Mouse (Mus musculus) T-helper 1 cell (primary cell): ENCODE results near the gene Pde9a.

Experiments used
- in situ Hi-C: fragments of 300-600 bp; cut with MboI, MseI; formaldehyde crosslinking; loops from one replicate; pipeline ENCODE4 v1.15.1; 2025; ENCODE audit warnings: high pct_unique_total_duplicates

Gene Pde9a

DNA sequence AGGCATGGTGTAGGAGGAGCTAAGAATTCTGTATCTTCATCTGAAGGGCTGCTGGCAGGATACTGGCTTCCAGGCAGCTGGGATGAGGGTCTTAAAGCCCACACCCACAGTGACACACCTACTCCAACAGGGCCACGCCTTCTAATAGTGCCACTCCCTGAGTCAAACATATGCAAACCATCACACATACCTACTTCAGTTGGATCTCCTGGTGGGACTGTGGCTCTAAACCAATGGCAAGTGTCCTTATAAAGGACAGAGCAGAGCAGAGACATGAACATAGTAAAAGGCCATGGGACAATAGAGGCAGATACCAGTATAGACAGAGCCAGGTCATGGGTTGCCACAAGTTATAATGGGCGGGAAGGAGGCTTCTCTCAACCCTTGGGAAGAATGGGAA is 76.5 kb downstream of the Pde9a start:
- in situ Hi-C loops: no loop called here

DNA sequence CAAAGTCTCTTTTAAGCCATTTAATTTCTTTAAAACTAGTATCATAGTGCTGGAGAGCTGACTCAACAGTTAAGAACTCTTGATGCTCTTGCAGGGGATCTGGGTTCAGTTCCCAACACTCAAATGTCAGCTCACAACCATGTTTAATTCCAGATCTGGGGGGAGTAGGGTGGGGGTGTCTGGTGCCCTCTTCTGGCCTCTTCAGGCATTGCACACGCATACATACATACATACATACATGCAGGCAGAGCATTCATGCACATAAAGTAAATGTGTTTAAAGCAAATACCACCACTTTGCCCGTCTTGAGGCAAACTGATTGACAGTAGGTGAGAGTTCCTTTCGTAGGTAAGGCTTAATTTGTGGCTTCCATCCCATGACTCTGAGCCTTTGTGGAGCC is 80.8 kb downstream of the Pde9a start:
- in situ Hi-C loops: no loop called here

DNA sequence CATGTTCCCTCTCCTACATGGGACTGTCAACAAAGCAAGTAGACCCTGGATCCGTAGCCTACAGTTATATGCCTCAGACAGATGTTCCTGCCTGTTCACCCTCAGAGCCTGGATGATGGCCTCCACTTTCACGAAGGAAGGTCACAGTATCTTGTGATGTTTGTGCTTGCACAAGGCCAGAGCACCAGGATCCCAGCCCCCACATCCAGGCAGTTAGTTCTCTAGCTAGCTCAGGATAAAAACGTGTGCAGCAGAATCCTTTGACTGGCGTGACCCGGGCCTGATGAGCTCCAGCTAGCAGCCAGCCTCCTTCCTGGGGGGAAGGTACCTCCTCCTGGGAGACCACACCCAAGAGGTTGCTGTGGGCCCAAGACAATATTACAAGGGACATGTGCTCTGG is 82.5 kb downstream of the Pde9a start:
- in situ Hi-C loops: no loop called here

DNA sequence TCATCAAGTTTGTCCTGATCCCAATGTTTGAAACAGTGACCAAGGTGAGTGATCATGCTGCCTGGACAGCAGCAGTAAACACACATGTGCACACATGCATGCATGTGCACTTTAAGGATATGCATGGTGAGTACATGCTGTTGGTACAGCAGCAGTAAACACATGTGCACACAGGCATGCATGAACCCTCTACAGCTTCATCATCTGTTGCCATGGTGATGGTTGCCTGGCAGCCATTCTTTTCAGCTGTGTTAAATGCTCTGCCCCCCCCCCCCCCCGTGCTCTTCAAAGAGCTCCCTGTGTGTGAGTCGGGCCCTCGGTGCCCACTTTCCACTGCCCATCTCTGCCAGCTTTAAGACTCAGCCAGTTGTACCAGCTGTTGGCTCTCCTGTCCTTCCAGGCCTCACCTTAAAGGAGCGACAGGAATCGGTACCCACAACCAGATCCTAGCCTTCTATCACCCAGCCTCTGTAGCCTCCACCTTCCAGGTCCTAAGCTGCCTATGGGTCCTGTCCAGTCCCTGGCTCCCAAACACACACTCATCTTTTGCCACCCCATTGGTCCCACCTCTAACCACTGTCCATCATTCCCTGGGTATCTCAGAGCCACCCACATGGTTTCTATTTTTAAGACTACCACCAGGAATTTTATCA is 84.9 kb downstream of the Pde9a start:
- in situ Hi-C loops: no loop called here

DNA sequence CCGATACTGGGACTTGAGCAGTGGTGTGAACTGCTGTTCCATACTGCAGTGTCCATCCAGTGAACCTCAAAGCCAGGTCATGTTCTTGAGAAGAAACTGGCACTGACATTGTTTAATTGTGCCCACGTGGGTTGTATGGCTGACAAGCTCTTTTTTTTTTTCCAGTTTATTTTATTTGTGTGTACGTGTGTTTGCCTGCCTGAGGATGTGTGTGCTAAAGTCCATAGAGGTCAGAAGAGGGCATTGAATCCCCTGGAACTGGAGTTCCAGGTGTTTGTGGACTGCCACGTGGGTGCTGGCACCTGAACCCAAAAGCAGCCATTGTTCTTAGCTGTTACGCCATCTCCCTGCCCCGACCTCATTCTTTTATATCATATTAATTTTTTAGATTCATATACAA is 88.4 kb downstream of the Pde9a start:
- in situ Hi-C loops: no loop called here

DNA sequence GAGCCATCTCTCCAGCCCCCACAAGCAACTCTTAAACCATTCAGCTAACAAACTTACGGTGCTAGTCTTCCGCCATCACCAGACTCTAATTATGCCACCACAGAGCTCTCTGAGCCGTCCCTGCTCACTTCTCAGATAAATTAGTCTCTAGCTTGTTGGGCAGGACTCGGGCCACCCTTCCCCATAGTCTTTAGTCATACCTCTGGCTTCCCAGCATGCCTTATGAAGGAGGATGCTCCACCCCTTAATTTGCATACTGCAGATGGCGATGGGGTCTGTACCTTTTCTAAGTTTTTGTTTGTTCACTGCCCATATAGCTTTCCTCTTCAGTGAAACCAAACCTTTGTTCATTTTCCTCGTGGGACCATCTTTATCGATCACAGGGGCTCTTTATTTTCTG is 92.6 kb downstream of the Pde9a start:
- in situ Hi-C loops: no loop called here

DNA sequence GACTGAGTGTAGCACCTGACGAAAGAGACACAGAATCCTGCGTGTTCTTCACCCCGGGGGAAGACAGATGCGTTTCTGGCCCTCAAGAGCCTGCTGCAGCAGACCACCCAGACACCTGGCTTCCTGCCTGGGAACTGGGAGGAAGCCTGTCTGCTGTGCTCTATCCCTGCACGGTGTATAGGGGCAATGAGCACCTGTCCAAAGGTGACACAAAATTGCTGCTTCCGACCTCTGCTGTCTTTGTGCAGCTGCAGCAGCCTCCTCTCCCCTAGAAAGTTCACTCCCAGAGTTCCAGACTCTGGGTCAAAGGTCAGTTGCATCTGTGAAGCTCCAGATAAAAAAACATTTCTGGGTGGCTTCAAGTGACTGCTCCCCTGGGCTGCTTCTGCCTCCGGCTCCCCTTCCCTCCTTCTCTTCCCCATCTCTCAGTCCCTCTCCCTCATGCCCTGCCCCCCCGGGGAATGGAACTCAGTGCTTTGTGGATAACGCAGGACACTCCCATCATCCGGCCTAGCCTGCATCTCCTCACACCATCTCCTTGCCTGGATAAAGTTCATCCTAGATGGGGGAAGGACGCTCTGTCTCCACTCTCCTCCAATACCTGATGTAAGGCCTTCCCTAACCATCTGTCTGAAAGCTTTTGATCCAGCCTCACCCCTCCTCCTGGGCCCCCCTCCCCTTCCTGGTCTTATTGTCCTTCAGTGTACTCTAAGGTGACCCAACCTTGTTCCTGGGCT is 93.3 kb downstream of the Pde9a start:
- in situ Hi-C loops: no loop called here

DNA sequence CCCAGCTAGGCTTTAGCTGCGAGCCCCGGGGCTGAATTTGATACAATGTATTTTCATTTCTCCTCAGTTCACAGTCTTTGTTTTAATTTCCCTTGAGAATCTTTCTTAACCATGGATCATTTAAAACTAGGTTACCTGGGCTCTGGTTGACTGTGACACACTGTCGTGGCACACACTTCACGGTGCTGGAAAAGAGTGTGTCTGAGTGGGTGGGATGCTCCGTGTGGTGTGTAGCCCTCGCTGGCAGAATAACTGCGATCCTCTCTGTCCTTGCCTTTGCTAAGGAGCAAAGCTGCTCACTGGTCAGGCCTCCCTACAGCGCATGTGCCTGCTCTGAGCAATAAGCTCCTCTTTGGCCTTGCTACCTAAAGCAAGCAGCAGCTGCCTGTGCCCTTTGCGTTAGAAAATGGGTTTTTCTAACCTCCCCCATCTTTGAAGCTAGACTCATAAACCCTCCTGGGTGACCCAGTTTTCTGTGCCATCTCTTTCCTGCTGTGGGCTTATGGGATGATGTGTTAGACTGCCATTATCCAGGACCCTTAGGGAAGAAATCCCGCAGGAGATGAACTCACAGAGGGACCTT is 100.7 kb downstream of the Pde9a start:
- in situ Hi-C loops: no loop called here

DNA sequence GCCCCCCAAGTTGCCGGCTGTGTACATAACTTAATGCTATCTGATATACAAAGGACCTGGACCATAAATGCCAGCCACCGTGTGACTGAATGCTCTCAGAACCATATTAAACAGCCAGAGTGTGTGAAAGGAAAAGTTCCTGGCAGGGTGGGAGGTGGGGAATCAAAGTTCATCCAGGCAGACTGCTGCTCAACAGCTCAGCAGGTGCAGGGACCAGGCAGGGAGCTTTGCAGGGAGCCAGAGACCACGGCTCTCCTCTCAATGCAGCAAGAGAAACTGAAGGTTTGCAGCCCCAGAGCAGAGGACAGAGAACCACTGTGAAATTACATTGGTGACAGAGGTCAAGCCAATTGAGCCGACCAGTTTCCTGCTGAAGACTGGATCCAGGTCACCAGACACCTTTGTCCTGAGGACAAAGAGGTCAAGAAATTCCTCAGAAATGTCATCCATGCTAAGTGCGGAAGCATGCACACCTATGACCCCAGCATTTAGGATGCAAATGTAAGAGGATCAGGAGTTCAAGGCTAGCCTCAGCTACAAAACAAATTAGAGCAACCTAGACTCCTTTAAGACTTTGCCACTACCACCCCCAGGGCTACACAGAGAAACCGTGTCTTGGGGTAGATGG is 101.5 kb downstream of the Pde9a start:
- in situ Hi-C loops: no loop called here

DNA sequence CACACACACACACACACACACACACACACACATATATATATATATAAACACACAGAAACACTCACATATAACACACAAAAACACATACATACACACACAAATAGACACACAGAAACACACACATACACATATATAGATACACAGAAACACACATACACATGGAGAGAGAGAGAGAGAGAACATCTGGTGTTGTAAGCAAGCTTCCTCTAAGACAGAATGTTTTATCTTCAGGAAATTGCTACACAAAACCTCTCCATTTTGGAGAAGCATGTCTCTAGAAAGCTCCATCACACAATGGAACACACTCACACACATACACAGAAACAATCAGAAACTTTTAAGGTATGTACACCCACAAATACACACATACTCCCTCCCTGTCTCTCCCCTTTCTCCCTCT is 105.3 kb downstream of the Pde9a start:
- in situ Hi-C loops: no loop called here

DNA sequence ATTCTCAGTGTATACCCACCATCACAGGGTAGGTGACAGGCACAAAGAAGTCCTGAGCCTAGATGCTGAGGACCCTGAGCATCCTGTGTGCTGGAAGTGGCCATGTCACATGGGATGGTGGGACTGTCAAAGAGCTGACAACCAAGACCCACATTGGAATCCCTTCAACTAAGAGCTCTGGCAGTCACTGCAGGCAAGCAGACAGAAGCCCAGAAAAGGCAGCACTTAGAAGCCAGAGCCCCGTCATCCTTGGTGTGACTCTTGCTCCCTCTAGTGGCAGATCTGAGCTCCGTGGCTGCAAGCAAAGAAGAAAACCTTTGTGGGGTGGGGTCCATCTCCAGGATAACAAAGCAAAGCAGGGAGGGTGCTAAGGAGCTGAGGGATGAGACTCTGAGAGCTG is 106.4 kb downstream of the Pde9a start:
- in situ Hi-C loops: no loop called here

DNA sequence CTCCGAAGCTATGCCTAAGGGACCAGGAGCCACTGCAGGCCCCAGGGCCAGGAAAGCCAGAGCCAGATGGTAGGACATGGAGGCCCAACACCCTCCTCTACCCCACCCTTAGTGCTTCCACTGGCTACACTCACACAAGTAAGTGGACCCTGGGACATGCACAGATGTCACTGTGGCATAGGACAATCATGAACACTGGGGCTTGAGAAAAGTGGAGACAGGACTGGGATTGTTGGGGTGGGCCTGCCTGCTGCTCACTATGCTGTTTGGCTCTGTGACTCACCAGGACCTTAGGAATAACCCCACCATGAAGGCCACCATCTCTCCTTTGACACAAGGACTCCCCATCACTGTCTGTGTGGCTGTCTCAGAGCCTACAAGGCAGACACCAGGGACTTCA is 109.0 kb downstream of the Pde9a start:
- in situ Hi-C loops: no loop called here

DNA sequence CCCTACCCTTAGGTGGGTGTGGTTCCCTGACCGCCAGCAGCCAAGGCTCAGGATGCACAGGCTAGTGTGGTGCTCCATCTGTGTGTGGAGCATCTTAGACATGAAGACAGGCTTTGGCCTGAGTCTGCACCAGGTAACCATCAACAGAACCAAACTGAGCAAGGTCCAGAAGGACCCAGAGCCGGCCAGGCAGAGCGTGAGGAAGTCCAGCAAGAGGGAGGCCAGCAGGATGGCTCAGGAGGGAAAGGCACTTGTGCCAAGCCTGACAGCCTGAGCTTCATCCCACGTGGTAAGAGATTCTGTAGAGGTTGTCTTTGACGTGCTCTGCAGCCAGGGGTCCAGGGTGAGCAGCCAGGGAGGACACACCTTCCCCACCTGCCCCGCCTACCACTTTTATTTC is 111.7 kb downstream of the Pde9a start:
- in situ Hi-C loops: no loop called here

DNA sequence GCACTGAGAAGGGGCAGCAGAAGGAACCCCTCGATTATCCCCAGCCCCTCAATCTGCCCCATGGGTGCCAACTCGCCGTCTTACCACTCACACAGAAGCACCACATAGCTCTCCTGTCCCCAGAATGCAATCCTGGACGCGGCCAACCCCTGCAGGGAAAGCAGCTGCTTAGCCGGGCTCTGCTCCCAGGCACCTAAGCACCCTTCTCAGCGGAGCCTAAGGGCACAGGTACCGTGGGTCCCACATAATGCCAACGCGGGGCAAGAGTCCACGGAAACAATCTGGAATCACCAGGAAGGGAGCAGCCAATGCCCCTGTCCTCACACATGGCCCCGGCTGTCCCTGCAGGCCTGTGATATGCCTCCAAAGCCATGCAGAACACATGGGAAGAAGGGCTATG is 113.7 kb downstream of the Pde9a start:
- in situ Hi-C loops: no loop called here

DNA sequence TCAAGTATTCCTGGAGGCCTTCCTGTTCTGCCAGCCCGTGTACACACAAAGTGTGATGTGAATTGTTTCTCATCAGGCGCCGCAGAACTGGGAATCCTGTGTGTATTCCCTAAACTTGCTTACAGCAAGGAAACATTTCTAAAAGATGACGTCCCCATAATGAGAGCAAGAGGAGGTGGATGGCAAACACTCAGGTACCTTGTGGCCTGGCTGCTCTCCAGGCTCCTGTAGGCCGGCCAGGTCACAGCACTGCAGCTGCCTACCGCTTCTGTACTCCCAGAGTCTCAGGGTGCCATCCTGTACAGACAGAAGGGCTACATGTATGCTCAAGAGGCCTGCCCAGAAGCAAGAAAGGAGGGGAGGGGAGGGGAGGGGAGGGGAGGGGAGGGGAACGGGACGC is 114.4 kb downstream of the Pde9a start:
- in situ Hi-C loops: no loop called here

DNA sequence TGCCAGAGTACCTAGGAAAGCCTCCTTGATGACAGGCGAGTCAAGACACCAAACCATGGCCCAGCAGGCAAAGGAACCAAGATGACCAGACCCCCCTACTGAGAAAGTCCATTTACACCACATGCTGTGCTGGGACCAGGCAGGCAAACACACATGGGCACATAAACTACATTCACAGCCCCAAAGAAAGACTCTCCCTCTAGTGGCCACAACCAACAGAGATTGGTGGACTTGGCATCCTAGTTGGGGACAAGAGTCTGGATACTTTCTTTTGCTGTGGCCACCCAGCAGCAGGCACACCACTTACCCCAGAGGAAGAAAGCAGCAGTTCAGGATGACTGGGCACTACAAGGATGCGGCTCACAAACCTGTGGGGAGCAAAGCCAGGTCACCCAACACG is 114.9 kb downstream of the Pde9a start:
- in situ Hi-C loops: no loop called here

DNA sequence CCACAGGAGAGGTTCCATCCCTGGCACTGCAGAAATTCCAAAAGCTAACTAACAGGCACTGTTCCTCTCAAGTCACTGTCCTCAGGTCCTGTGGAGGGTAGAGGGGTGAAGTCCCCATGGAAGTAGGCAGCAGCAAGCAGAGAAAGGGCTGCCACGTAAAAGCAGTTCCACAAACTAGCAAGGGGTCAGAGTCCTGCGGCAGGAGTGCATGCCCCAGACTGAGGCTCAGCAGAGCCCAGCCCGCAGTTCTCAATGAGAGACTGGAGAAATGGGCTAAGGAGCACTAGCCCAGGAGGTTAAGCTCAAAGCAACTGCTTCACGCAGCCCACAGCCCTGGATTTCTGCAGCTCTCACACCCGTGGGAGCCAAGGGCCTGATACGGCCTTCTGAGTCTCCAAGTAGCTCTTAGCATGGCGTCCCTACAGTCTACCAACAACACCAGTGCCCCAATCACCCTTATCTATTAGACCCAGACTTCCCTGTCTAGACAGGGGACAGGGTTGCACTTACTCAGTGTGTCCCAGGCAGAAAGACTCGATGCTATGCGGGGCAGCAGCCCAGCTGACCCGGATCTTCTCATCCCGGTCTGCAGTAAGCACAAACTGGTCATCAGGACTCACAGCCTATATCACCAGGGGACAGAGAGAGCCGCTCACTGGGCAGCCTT is 116.4 kb downstream of the Pde9a start:
- in situ Hi-C loops: no loop called here

DNA sequence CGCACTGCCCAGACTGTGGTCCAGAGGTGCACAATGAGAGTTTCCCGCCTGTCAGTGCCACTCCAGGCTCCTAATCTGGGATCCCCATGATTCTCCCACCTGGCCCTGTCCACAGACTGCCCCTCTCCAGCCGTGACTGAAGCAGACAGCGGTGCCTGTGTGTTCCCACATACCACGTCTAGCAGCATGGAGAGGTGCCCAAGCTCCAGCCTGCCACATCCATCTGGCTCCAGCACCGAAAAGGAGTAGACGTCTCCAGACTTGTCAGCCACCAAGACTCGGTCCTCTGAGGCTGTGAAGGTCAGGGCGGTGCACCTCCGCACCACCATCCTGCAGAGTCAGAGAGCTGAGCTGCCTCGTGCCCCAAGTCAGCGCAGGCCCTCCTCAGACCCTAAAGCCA is 117.3 kb downstream of the Pde9a start:
- in situ Hi-C loops: no loop called here

DNA sequence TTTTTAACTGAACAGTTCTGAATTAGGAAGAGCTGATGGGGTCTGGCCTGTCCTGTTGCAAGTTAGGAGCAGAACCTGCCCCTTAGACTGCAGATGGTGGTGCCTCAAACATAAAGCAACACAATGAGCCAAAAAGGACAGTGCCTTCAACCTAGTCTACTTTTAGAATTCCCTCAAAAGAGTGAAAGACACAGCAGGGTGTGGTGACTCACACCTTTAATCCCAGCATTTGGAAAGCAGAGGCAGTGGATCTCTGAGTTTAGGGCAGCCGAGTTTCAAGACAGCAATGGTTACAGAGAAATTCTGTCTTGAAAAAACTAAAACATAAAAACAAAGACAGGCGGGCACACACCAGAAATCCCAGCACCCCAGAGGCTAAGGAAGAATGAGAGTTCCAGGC is 117.9 kb downstream of the Pde9a start:
- in situ Hi-C loops: no loop called here

DNA sequence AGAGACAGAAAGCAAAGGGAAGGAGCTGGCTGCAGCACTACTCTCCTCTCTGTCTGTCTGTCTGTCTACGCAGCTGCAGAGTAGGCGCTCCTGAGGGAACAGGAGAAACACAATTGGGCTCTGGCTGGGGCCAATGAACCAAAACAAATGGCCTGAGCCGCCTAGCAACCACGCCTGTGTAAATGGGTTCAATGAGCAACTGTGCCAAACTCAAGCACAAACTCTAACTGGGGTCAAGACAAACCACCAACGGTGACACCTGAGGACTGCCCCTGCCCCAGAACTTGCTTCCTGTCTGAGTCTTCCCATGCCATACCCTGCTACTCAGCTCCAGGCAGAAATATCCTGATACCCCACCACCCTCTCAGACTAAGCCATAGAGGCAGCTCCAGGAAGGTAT is 119.0 kb downstream of the Pde9a start:
- in situ Hi-C loops: loop anchor here (5.0 kb wide), 1 partner anchor 142 kb away; no protein-coding TSS in a partner anchor

DNA sequence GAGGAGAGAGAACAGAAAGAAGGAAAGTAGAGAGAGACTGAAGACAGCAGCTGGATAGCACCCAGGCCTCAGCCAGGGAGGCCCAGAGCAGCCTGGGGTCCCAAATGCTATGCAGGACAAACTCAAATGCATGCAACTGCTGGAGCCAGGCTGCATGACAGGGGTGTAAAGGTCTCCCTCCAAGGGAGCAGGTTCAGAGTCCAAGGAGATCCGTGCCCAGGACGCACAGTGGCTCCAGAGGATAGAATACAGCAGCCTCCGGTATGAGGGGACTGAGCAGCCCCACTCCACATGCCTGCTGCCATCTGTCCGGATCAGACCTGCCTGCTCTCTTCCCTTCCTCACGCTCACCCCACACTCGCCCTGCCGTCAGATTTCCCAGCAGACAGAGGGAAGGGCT is 120.3 kb downstream of the Pde9a start:
- in situ Hi-C loops: loop anchor here (5.0 kb wide), 1 partner anchor 141 kb away; no protein-coding TSS in a partner anchor

DNA sequence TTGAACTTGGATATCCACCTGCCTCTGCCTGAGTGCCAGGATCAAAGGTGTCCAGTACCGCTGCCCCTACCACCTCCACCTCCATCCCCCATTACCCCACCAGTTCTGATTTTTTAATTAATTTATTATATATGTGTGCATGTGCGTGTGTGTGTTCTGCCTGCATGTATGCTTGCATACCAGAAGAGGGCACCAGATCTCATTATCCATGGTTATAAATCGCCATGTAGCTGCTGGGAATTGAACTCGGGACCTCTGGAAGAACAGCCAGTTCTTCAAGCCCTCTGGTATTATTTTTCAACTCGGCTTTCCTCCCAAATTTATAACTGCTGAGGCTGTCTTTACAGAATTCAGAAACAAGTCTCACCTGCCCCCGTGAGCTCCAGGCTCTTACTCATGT is 124.9 kb downstream of the Pde9a start:
- in situ Hi-C loops: loop anchor here (5.0 kb wide), 1 partner anchor 51 kb away; the partner anchor contains the start of gene Pknox1
